Mouse (Mus musculus) kidney, embryonic 16.5 days (tissue): ENCODE results near the gene Carns1. TPM values are rescaled to one million over a fixed set of nuclear protein-coding genes. Genes with fewer than 3 reads are reported as not detected.

Source experiments
- ATAC-seq: fragments of 200-750 bp; cut with Nextera tagmentation; 2 replicates; pipeline ENCODE4 v1.8.0; 2017; ENCODE audit warnings: moderate TSS enrichment; ENCODE audit not compliant: low FRiP score, low TSS enrichment
- H3K27ac ChIP-seq: fragments of 300-500 bp; sonication (generic); 2 replicates; pipeline ENCODE4 v1.5.1; 2014; ENCODE audit warnings: low read length
- H3K27me3 ChIP-seq: fragments of 300-500 bp; sonication (generic); 2 replicates; pipeline ENCODE4 v1.6.1; 2014; ENCODE audit warnings: low read length, control low read depth, mixed read lengths; ENCODE audit not compliant: insufficient read depth
- H3K36me3 ChIP-seq: fragments of 300-500 bp; sonication (generic); 2 replicates; pipeline ENCODE4 v1.6.1; 2014; ENCODE audit warnings: low read length, control low read depth, mixed read lengths; ENCODE audit not compliant: insufficient read depth
- H3K4me1 ChIP-seq: fragments of 300-500 bp; sonication (generic); 2 replicates; pipeline ENCODE4 v1.6.1; 2014; ENCODE audit warnings: low read length, control low read depth, mixed read lengths; ENCODE audit not compliant: insufficient read depth
- H3K4me2 ChIP-seq: fragments of 300-500 bp; sonication (generic); replicated peaks from 2 replicates; pipeline ENCODE4 v1.6.1; 2014; ENCODE audit warnings: low read depth, low read length
- H3K4me3 ChIP-seq: fragments of 300-500 bp; sonication (generic); 2 replicates; pipeline ENCODE4 v1.5.1; 2014; ENCODE audit warnings: mild to moderate bottlenecking, low read length
- H3K9ac ChIP-seq: fragments of 300-500 bp; sonication (generic); replicated peaks from 2 replicates; pipeline ENCODE4 v1.6.1; 2014; ENCODE audit warnings: low read length
- H3K9me3 ChIP-seq: fragments of 300-500 bp; sonication (generic); 2 replicates; pipeline ENCODE4 v1.6.1; 2016; ENCODE audit warnings: low read length, control low read depth
- WGBS: fragments of 180-500 bp; shearing (Covaris S2); extraction: QIAGEN DNeasy Blood & Tissue Kit; methylation state at CpG from one replicate; pipeline ENCODE4 v1.1.7; 2014; 5-methylcytosine and 5-hydroxymethylcytosine counted together
- polyA plus RNA-seq: library from polyadenylated mRNA; unstranded; fragments of >200 nt; fragmentation: Nextera tagmentation; extraction: Ambion mirVana; gene quantifications from 2 replicates; pipeline ENCODE4 v1.2.1, GENCODE M21; 2015

The Carns1 gene
- 2.9 and 3.3 TPM in 2 replicates for polyA plus RNA-seq

GRCm38 (mm10) chr19:4175368-4175947 lies at the start of gene Carns1:
Gene Carns1 (minus strand): TSS chr19:4175479.
- Histone ChIP-seq H3K27me3 (no peaks in the 10 kb centered on the region), H3K9ac (peak within 1 kb of the TSS; percentile 49), H3K4me3 (peak within 1 kb of the TSS; percentile 22), H3K36me3 (no peaks in the 10 kb centered on the region), H3K9me3 (no peaks in the 10 kb centered on the region), H3K4me2 (peak within 1 kb of the TSS; percentile 53), H3K4me1 (peaks cover 31% of the 10 kb centered on the region), H3K27ac (no peak within 1 kb of the TSS)
- ATAC-seq: peak; percentile 66; the same call in 1 of the 2 replicates
- WGBS: 2% methylated on average over 11 of the region's 11 CpGs

GRCm38 (mm10) chr19:4222165-4222564 lies 46.9 kb upstream of the Carns1 start:
- H3K9me3 ChIP-seq: no peaks in the 10 kb centered on the region
- H3K36me3 ChIP-seq: no peaks in the 10 kb centered on the region
- H3K4me3 ChIP-seq: no peak overlapping the region
- peaks cover 43% of the 10 kb centered on the region for H3K4me1 ChIP-seq
- H3K27ac ChIP-seq: peak overlapping the region; percentile 87; the same call in 1 of the 2 replicates
- WGBS: 39% methylated on average over 11 of the region's 11 CpGs
- no peak overlapping the region for H3K9ac ChIP-seq
- H3K4me2 ChIP-seq: no peak overlapping the region
- no peaks in the 10 kb centered on the region for H3K27me3 ChIP-seq
- peak; percentile 47 for ATAC-seq

GRCm38 (mm10) chr19:4220957-4221743 lies 45.9 kb upstream of the Carns1 start:
- Histone ChIP-seq H3K27me3 (no peaks in the 10 kb centered on the region), H3K36me3 (no peaks in the 10 kb centered on the region), H3K4me3 (no peak overlapping the region; the same call in 1 of the 2 replicates), H3K9ac (peak overlapping the region; percentile 52), H3K9me3 (no peaks in the 10 kb centered on the region), H3K4me2 (peak overlapping the region; percentile 31), H3K27ac (peak overlapping the region; percentile 87), H3K4me1 (peaks cover 53% of the 10 kb centered on the region)
- WGBS: 16% methylated on average over 14 of the region's 14 CpGs
- peak; percentile 37 for ATAC-seq

GRCm38 (mm10) chr19:4220416-4220815 lies 45.1 kb upstream of the Carns1 start:
- peaks cover 60% of the 10 kb centered on the region for H3K4me1 ChIP-seq
- WGBS: 37% methylated on average over 3 of the region's 4 CpGs
- peak overlapping the region; percentile 52 for H3K9ac ChIP-seq
- no peaks in the 10 kb centered on the region for H3K36me3 ChIP-seq
- H3K9me3 ChIP-seq: no peaks in the 10 kb centered on the region
- no peaks in the 10 kb centered on the region for H3K27me3 ChIP-seq
- peak overlapping the region; percentile 31 for H3K4me2 ChIP-seq
- no peak overlapping the region for H3K4me3 ChIP-seq
- peak overlapping the region; percentile 87 for H3K27ac ChIP-seq
- no peak for ATAC-seq

GRCm38 (mm10) chr19:4219943-4220342 lies 44.7 kb upstream of the Carns1 start:
- no peaks in the 10 kb centered on the region for H3K36me3 ChIP-seq
- no peak overlapping the region for H3K4me3 ChIP-seq
- peaks cover 61% of the 10 kb centered on the region for H3K4me1 ChIP-seq
- H3K4me2 ChIP-seq: no peak overlapping the region
- H3K9me3 ChIP-seq: no peaks in the 10 kb centered on the region
- WGBS: 91% methylated on average over 6 of the region's 6 CpGs
- peak overlapping the region; percentile 52; the same call in 1 of the 2 replicates for H3K9ac ChIP-seq
- no peak for ATAC-seq
- no peak overlapping the region for H3K27ac ChIP-seq
- no peaks in the 10 kb centered on the region for H3K27me3 ChIP-seq

- Histone ChIP-seq H3K4me3 (no peak overlapping the region), H3K9ac (no peak overlapping the region), H3K9me3 (no peaks in the 10 kb centered on the region), H3K27ac (no peak overlapping the region), H3K4me2 (no peak overlapping the region), H3K36me3 (no peaks in the 10 kb centered on the region), H3K27me3 (no peaks in the 10 kb centered on the region), H3K4me1 (peaks cover 63% of the 10 kb centered on the region)
- 83% methylated on average over 1 of the region's 1 CpGs for WGBS
- no peak for ATAC-seq
Measured at GRCm38 (mm10) chr19:4218784-4219183, 43.5 kb upstream of the Carns1 start.

- H3K4me2 ChIP-seq: no peak overlapping the region
- H3K4me1 ChIP-seq: peaks cover 68% of the 10 kb centered on the region
- no peak overlapping the region for H3K9ac ChIP-seq
- no peak overlapping the region for H3K27ac ChIP-seq
- WGBS: 65% methylated on average over 2 of the region's 11 CpGs
- H3K4me3 ChIP-seq: no peak overlapping the region
- no peaks in the 10 kb centered on the region for H3K9me3 ChIP-seq
- H3K27me3 ChIP-seq: no peaks in the 10 kb centered on the region
- ATAC-seq: no peak
- no peaks in the 10 kb centered on the region for H3K36me3 ChIP-seq
Measured at GRCm38 (mm10) chr19:4218293-4218692, 43.0 kb upstream of the Carns1 start.

GRCm38 (mm10) chr19:4217855-4218254 lies 42.6 kb upstream of the Carns1 start:
- H3K4me2 ChIP-seq: no peak overlapping the region
- H3K36me3 ChIP-seq: no peaks in the 10 kb centered on the region
- peaks cover 70% of the 10 kb centered on the region for H3K4me1 ChIP-seq
- no peaks in the 10 kb centered on the region for H3K27me3 ChIP-seq
- ATAC-seq: no peak
- no peak overlapping the region for H3K27ac ChIP-seq
- H3K4me3 ChIP-seq: no peak overlapping the region
- 58% methylated on average over 3 of the region's 3 CpGs for WGBS
- H3K9me3 ChIP-seq: no peaks in the 10 kb centered on the region
- H3K9ac ChIP-seq: no peak overlapping the region

- Histone ChIP-seq H3K27ac (peak overlapping the region; percentile 74), H3K9ac (peak overlapping the region; percentile 49), H3K27me3 (no peaks in the 10 kb centered on the region), H3K4me3 (no peak overlapping the region), H3K4me2 (peak overlapping the region; percentile 91; the same call in 1 of the 2 replicates), H3K4me1 (peaks cover 70% of the 10 kb centered on the region), H3K36me3 (no peaks in the 10 kb centered on the region), H3K9me3 (no peaks in the 10 kb centered on the region)
- WGBS: 18% methylated on average over 5 of the region's 5 CpGs
- no peak for ATAC-seq
Measured at GRCm38 (mm10) chr19:4217140-4217539, 41.9 kb upstream of the Carns1 start.
